Mouse (Mus musculus): ENCODE data around the gene Myh8.

GRCm38 (mm10) chr11:67229946-67230345, 47.0 kb upstream of the Myh8 start:
- TF ChIP-seq CTCF (IDR thresholded peaks at IDR 0.05; ENCODE audit: borderline replicate concordance, extremely low read depth, insufficient read depth, insufficient read length) (no peak), POLR2A (IDR thresholded peaks at IDR 0.05; ENCODE audit: borderline replicate concordance, extremely low read depth, insufficient read depth, insufficient read length, poor library complexity, severe bottlenecking) (no peak)
